Mouse (Mus musculus) embryo, embryonic 9.5 days (tissue): ENCODE data around the gene Asb4.

Experiments used
- DNase-seq: peaks from one replicate; pipeline ENCODE4 v3.0.0-alpha.2; 2017; ENCODE audit errors: extremely low spot score

The Asb4 gene

GRCm38 (mm10) chr6:5444331-5444898, 61.2 kb downstream of the Asb4 start:
- DNase-seq = no peak

DNA sequence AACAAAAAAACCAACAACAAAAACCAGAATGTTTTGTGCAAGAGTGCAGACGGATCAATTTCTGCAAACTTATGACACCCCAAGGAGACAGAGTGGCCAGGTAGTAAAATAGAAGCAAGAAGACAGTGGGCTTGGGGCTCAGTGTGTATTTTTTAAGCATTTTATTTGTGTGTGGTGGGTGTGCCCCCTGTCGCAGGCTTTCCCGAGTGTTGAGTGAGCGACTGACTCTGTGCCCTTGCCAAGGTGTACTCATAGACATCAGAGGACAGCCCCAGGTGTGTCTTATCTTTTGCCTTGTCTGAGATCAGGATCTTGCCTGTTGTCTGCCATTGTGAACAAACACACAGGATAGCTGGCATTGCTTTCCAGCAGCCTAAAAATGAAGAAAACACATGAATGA, 63.8 kb downstream of the Asb4 start:
- no peak for DNase-seq

- peak; percentile 27 for DNase-seq
Measured at GRCm38 (mm10) chr6:5447546-5447945, 64.4 kb downstream of the Asb4 start.

GRCm38 (mm10) chr6:5448396-5448795, 65.2 kb downstream of the Asb4 start:
- DNase-seq = peak; percentile 9

GRCm38 (mm10) chr6:5449878-5450277, 66.7 kb downstream of the Asb4 start:
- DNase-seq = no peak

DNA sequence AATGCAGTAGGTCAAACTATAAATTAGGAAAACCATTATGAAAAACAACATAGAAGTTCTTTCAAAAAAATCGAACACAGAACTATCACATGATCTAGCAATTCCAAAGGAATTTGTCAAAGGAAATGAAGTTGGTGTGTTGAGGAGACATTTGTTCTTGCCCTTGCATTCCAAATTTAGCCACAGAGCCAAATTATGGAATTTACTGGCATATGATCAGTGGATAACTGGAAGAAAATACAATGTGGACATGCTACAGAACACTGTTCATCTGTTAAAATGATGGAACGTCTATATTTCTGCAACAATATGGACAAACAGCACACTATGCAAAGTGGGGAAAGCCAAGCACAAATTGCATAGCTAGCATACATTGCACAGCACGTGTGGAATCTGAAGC, 72.7 kb downstream of the Asb4 start:
- no peak for DNase-seq

GRCm38 (mm10) chr6:5470480-5471318, 87.5 kb downstream of the Asb4 start:
- DNase-seq = no peak

DNA sequence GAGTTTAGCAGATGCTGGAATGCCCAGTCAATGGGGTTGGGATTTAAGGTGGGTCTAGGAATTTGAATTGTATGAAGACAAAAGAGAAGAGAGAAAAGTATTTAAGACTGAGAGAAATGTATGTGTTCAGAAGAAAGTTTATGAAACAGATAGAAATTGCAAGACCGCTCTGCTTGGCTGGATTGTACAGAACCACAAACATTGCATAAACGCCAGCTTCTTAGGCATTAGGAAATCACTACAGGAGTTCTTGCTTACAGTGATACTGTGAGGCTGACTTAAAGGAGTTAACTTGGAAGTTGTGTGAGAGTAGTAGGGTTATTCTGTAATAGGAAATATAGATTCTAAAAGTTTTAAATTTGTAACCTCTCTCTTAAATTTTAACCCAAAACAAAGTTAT, 89.5 kb downstream of the Asb4 start:
- no peak for DNase-seq

DNA sequence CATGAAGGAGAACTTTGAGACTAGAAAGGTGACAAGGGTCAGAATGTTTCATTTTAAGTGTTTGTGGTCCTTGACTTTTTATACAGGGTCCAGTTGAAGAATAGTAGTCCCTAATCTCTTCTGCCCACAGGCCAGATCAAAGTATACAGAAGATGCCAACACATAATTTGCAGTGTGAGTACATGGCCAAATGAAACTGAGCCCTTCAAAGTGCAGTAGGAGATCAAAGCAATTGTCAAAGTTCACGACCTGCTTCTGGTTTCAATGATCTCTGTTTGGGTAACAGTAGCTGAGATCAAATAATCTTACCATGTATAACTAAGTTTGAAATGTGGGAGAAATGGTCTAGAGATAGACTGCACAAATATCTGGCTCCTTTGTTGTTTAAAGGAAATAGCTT, 90.8 kb downstream of the Asb4 start:
- DNase-seq = no peak

DNA sequence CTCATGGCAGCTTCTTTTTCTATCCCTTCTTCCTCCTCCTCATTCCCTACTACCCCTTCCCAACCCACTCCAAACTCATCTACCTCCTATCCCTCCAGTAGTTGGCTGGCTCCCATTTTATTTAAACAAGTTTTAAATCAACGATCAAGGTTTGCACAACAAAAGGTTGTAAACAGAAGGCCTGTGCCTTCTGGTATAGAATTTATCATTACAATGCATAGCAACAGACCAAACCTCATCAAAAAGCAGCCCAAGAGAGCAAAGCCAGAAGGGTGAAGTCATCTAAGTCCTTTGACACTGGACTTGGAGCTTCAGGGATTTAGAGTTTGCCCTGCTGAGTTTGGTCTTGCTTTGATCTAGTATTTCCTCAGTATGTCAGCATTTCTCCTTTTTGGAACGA, 97.9 kb downstream of the Asb4 start:
- DNase-seq = no peak

- no peak for DNase-seq
Measured at GRCm38 (mm10) chr6:5482270-5482783, 99.1 kb downstream of the Asb4 start.
